ENCODE assay signal across 8 mouse cellular contexts in genomic region chr5:31452562-31452878, GRCm38 (mm10). TPM values are rescaled to one million over a fixed set of nuclear protein-coding genes. Genes with fewer than 3 reads are reported as not detected.
DNase-seq lines count a peak whose midpoint lies in the region; ATAC-seq and TF ChIP-seq lines count a peak whose summit lies in the region.

No protein-coding gene starts in this region.

- H3K36me3 ChIP-seq in heart, embryonic 15.5 days: no peaks in the 10 kb centered on the region
- H3K36me3 ChIP-seq in hindbrain, embryonic 14.5 days (replicated peaks; ENCODE audit: control insufficient read depth, insufficient read depth): no peaks in the 10 kb centered on the region
- H3K36me3 ChIP-seq in midbrain, embryonic 11.5 days (ENCODE audit: control insufficient read depth, insufficient read depth, low read length): no peaks in the 10 kb centered on the region

- under 1% methylated on average over 11 of the region's 11 CpGs for WGBS in heart, embryonic 15.5 days
- under 1% methylated on average over 11 of the region's 11 CpGs for WGBS in bone marrow, adult 2 months
- under 1% methylated on average over 11 of the region's 11 CpGs for WGBS in hindbrain, embryonic 14.5 days
- under 1% methylated on average over 11 of the region's 11 CpGs for WGBS in midbrain, embryonic 11.5 days

- TF ChIP-seq CTCF in bone marrow, adult 2 months (IDR thresholded peaks at IDR 0.05; ENCODE audit: control insufficient read depth, insufficient read depth, low read length): no peak

- no peak for TF ChIP-seq POLR2A in bone marrow, adult 2 months (IDR thresholded peaks at IDR 0.05; ENCODE audit: borderline replicate concordance, control insufficient read depth, low read depth, low read length)

- no peak for DNase-seq in heart, postnatal 25 days (ENCODE audit: low spot score)
- no peak for DNase-seq in hindbrain, embryonic 14.5 days (ENCODE audit: low spot score)
- no peak for DNase-seq in midbrain, embryonic 11.5 days (ENCODE audit: low spot score, missing footprints)
- no peak for DNase-seq in B cell, adult 2 months
- no peak for DNase-seq in frontal cortex, postnatal 10 days (ENCODE audit: low spot score in 2 of 2)
- no peak for DNase-seq in urinary bladder, postnatal 10 days (ENCODE audit: low spot score)

- H3K9me3 ChIP-seq in heart, embryonic 15.5 days (replicated peaks): no peaks in the 10 kb centered on the region
- H3K9me3 ChIP-seq in hindbrain, embryonic 14.5 days (ENCODE audit: control insufficient read depth, low read length): no peaks in the 10 kb centered on the region
- no peaks in the 10 kb centered on the region for H3K9me3 ChIP-seq in midbrain, embryonic 11.5 days (ENCODE audit: control insufficient read depth, low read length)

- ATAC-seq in heart, embryonic 15.5 days (replicated peaks; ENCODE audit: insufficient number of reproducible peaks, insufficient read depth, low FRiP score, low read depth): no peak; the same call in 1 of the 2 replicates
- ATAC-seq in hindbrain, embryonic 14.5 days (ENCODE audit: low FRiP score): no peak
- ATAC-seq in midbrain, embryonic 11.5 days (ENCODE audit: low FRiP score): no peak

- intact Hi-C loops in heart, postnatal 25 days (cut with DNase I): no loop called here

- peak overlapping the region; percentile 46 for H3K27ac ChIP-seq in heart, embryonic 15.5 days
- peak overlapping the region; percentile 46 for H3K27ac ChIP-seq in bone marrow, adult 2 months (ENCODE audit: control insufficient read depth, insufficient read depth, low read depth, low read length, poor library complexity)
- no peak overlapping the region for H3K27ac ChIP-seq in hindbrain, embryonic 14.5 days
- H3K27ac ChIP-seq in midbrain, embryonic 11.5 days (ENCODE audit: low read depth, low read length): no peak overlapping the region

- peak overlapping the region; percentile 66 for H3K4me2 ChIP-seq in heart, embryonic 15.5 days
- peak overlapping the region; percentile 84 for H3K4me2 ChIP-seq in hindbrain, embryonic 14.5 days (replicated peaks)
- peak overlapping the region; percentile 77 for H3K4me2 ChIP-seq in midbrain, embryonic 11.5 days

- peak overlapping the region; percentile 50 for H3K9ac ChIP-seq in heart, embryonic 15.5 days
- peak overlapping the region; percentile 69 for H3K9ac ChIP-seq in hindbrain, embryonic 14.5 days
- peak overlapping the region; percentile 70 for H3K9ac ChIP-seq in midbrain, embryonic 11.5 days (ENCODE audit: low read length)

- H3K4me3 ChIP-seq in heart, embryonic 15.5 days: peak overlapping the region; percentile 55
- H3K4me3 ChIP-seq in bone marrow, adult 2 months (replicated peaks; ENCODE audit: control insufficient read depth, low read depth, low read length): peak overlapping the region; percentile 74
- peak overlapping the region; percentile 45 for H3K4me3 ChIP-seq in hindbrain, embryonic 14.5 days (replicated peaks; ENCODE audit: low read length)
- H3K4me3 ChIP-seq in midbrain, embryonic 11.5 days (ENCODE audit: low read depth, low read length): peak overlapping the region; percentile 48

- H3K27me3 ChIP-seq in heart, embryonic 15.5 days: no peaks in the 10 kb centered on the region
- H3K27me3 ChIP-seq in hindbrain, embryonic 14.5 days (ENCODE audit: control insufficient read depth, insufficient read depth, low read length): no peaks in the 10 kb centered on the region
- no peaks in the 10 kb centered on the region for H3K27me3 ChIP-seq in midbrain, embryonic 11.5 days (ENCODE audit: control insufficient read depth, insufficient read depth, low read length)

- peaks cover 12% of the 10 kb centered on the region for H3K4me1 ChIP-seq in heart, embryonic 15.5 days (replicated peaks)
- no peaks in the 10 kb centered on the region; the same call in 1 of the 2 replicates for H3K4me1 ChIP-seq in bone marrow, adult 2 months (ENCODE audit: control insufficient read depth, insufficient read depth, low read length)
- H3K4me1 ChIP-seq in hindbrain, embryonic 14.5 days (replicated peaks; ENCODE audit: control insufficient read depth, insufficient read depth, low read length): peaks cover 17% of the 10 kb centered on the region
- peaks cover 12% of the 10 kb centered on the region for H3K4me1 ChIP-seq in midbrain, embryonic 11.5 days (ENCODE audit: control insufficient read depth, insufficient read depth, low read length)

RNA-seq across cellular contexts. Expression of gene Zfp512, which starts 0.3 kb away (rescaled TPM):
- polyA plus RNA-seq in heart, embryonic 15.5 days (2015; fragmentation: Nextera tagmentation; extraction: Ambion mirVana): 33.1 and 41.8 TPM in 2 replicates
- 10 to 100 TPM; 19.2 to 22.2 TPM for total RNA-seq in heart, postnatal 25 days (2021)
- 17.2 and 29.0 TPM in 2 replicates for polyA plus RNA-seq in bone marrow, adult 2 months (2011; ENCODE audit: insufficient read depth, insufficient read length, low replicate concordance, missing spikeins)
- polyA plus RNA-seq in hindbrain, embryonic 14.5 days (2014; fragmentation: Nextera tagmentation; extraction: Ambion mirVana): 98.4 and 108 TPM in 2 replicates
- 78.5 and 81.4 TPM in 2 replicates for polyA plus RNA-seq in midbrain, embryonic 11.5 days (2014; fragmentation: Nextera tagmentation; extraction: Ambion mirVana)

RNA-seq across cellular contexts. Expression of gene 4930548H24Rik, which starts 33.0 kb away (rescaled TPM):
- not detected in 2 replicates for polyA plus RNA-seq in heart, embryonic 15.5 days (2015; fragmentation: Nextera tagmentation; extraction: Ambion mirVana)
- not detected for total RNA-seq in heart, postnatal 25 days (2021)
- polyA plus RNA-seq in bone marrow, adult 2 months (2011; ENCODE audit: insufficient read depth, insufficient read length, low replicate concordance, missing spikeins): not detected in 2 replicates
- polyA plus RNA-seq in hindbrain, embryonic 14.5 days (2014; fragmentation: Nextera tagmentation; extraction: Ambion mirVana): not detected in 2 replicates
- not detected in 2 replicates for polyA plus RNA-seq in midbrain, embryonic 11.5 days (2014; fragmentation: Nextera tagmentation; extraction: Ambion mirVana)

RNA-seq across cellular contexts. Expression of gene Gpn1, which starts 42.0 kb away (rescaled TPM):
- polyA plus RNA-seq in heart, embryonic 15.5 days (2015; fragmentation: Nextera tagmentation; extraction: Ambion mirVana): 36.1 and 41.8 TPM in 2 replicates
- 10 to 100 TPM; 23.7 to 25.4 TPM for total RNA-seq in heart, postnatal 25 days (2021)
- polyA plus RNA-seq in bone marrow, adult 2 months (2011; ENCODE audit: insufficient read depth, insufficient read length, low replicate concordance, missing spikeins): 12.1 and 18.4 TPM in 2 replicates
- polyA plus RNA-seq in hindbrain, embryonic 14.5 days (2014; fragmentation: Nextera tagmentation; extraction: Ambion mirVana): 67.8 and 75.2 TPM in 2 replicates
- 70.9 and 71.2 TPM in 2 replicates for polyA plus RNA-seq in midbrain, embryonic 11.5 days (2014; fragmentation: Nextera tagmentation; extraction: Ambion mirVana)

Comparison
In these comparisons a context has a peak if more than half of its experiments do, and no peak if none do; other contexts are left out.
1. H3K27ac ChIP-seq: peak in heart, embryonic 15.5 days (single experiment) and bone marrow, adult 2 months (single experiment); none in hindbrain, embryonic 14.5 days (single experiment) and midbrain, embryonic 11.5 days (single experiment).
2. Peak in every context shown above with its lines, with median percentiles within 50 percentile points of each other: H3K4me2 ChIP-seq, H3K4me3 ChIP-seq and H3K9ac ChIP-seq.